Mouse (Mus musculus) megakaryocyte, embryonic 14.5 days (primary cell): ENCODE results near the gene Bend7. TPM values are rescaled to one million over a fixed set of nuclear protein-coding genes. Genes with fewer than 3 reads are reported as not detected.

ENCODE experiments used
- H3K27me3 ChIP-seq: replicated peaks from 2 replicates; pipeline ENCODE3; 2012; ENCODE audit warnings: inconsistent platforms
- H3K36me3 ChIP-seq: replicated peaks from 2 replicates; pipeline ENCODE3; 2012; ENCODE audit warnings: low read length, inconsistent platforms, mixed read lengths
- H3K4me1 ChIP-seq: 2 replicates; pipeline ENCODE4 v1.6.1; 2012; ENCODE audit warnings: inconsistent platforms
- H3K4me3 ChIP-seq: replicated peaks from 2 replicates; pipeline ENCODE3; 2012; ENCODE audit warnings: moderate library complexity, mild to moderate bottlenecking, inconsistent platforms
- H3K9me3 ChIP-seq: 2 replicates; pipeline ENCODE4 v1.6.1; 2012; ENCODE audit warnings: inconsistent platforms
- FLI1 ChIP-seq: IDR thresholded peaks from 2 replicates; pipeline ENCODE4 v1.6.1; 2012; ENCODE audit warnings: low read length, inconsistent platforms, mixed read lengths
- GATA1 ChIP-seq: IDR thresholded peaks from 3 replicates; pipeline ENCODE4 v1.6.1; 2012; ENCODE audit warnings: mixed read lengths, low read length, inconsistent platforms, borderline replicate concordance
- polyA plus RNA-seq: library from polyadenylated mRNA; stranded (reverse); fragments of >175 nt; gene quantifications from 2 replicates; pipeline ENCODE4 v1.2.3, GENCODE M21; 2012; ENCODE audit warnings: low replicate concordance; ENCODE audit not compliant: insufficient read depth

Gene Bend7
- polyA plus RNA-seq, 1 experiment = not detected

DNA sequence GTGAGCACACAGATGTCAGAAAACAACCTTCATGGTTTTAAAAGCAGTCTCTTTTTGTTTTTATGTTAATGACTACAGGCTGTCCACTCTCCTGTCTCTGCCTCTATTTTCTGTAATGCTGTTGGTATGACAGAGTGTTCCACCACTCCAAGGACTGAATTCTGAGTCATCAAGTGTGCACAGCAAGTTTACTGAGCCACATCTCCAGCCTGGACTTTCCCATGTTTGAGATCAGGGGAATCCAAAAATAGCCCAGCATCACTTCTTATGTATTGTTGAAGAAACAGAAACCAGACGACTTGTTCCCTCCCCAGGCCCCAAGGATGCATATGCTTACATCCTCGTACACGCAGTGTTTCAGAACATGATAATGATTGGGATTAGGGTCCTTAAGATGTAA is 102.6 kb downstream of the Bend7 start:
- no peak for TF ChIP-seq FLI1
- no peak for TF ChIP-seq GATA1
- Histone ChIP-seq H3K9me3 (peaks cover 9% of the 10 kb centered on the region), H3K4me3 (no peak overlapping the region), H3K36me3 (no peaks in the 10 kb centered on the region), H3K27me3 (peaks cover 5% of the 10 kb centered on the region), H3K4me1 (no peaks in the 10 kb centered on the region)

DNA sequence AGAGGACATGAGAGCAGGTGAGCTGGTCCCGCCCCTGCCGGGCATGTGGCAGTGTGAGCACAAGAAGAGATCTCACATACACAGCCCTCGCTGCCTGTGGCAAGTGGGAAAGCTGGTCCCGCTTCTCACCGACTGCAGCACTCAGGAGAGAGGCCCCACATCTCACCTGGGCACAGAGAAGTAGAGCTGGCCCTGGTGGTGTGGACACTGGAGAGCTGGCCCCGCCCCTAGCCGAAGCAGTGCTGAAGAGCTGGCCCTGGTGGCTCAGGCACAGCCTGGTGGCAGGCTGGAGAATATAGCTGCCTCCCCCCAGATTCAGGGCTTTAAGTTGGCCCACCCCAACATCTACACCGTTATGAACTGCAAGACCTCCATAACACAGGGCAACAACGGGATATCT is 106.4 kb downstream of the Bend7 start:
- H3K9me3 ChIP-seq = peaks cover 9% of the 10 kb centered on the region
- H3K4me3 ChIP-seq = no peak overlapping the region
- peaks cover 8% of the 10 kb centered on the region for H3K27me3 ChIP-seq
- TF ChIP-seq GATA1 (no peak), FLI1 (no peak)
- H3K4me1 ChIP-seq = no peaks in the 10 kb centered on the region
- H3K36me3 ChIP-seq = no peaks in the 10 kb centered on the region

DNA sequence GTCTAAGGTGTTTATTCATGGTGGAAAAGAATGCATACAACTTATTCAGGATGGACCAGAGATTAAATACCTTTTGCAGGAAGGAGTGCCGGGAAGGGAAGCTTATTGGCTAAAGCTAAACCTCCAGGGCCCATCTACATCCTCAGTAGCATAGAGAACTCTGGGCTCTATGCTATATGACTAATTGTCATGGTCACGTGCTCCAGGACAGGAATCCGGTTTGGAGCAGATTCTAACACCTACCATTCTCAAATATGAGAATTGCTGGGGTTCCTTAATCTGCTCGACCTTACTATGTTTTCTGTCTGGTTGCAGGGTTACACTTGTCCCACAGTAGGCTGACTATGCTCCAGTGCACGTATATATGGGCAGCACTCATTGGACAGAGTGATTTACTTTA is 110.4 kb downstream of the Bend7 start:
- Histone ChIP-seq H3K36me3 (no peaks in the 10 kb centered on the region), H3K9me3 (no peaks in the 10 kb centered on the region), H3K4me1 (no peaks in the 10 kb centered on the region), H3K27me3 (peaks cover 9% of the 10 kb centered on the region), H3K4me3 (no peak overlapping the region)
- no peak for TF ChIP-seq GATA1
- TF ChIP-seq FLI1 = no peak

DNA sequence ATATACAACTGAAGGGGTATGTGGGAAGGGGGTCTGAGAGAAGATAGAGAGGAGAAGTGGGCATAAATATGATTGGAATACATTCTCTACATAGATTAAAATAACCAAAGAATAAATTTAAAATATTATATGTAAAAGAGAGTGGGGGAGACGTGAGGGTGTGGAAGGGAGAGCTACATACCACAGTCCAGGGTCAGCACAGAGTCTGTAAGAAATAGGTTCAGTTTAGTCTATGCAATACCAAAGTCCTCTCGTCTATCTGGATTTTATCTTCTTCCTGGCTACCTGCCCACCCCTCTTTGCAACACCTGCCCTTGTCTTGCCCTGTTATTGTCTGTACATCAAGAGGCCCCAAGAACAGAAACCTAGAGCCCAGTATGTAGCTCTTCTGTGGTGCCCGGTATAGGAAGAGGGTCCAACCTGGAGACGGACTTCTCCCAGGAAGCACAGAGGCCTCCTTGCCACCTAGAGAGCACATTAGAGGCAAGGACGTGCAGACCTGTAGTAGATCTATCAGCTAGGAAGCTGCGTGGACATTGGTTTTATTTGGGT is 110.9 kb downstream of the Bend7 start:
- Histone ChIP-seq H3K4me3 (no peak overlapping the region), H3K27me3 (peaks cover 9% of the 10 kb centered on the region), H3K9me3 (no peaks in the 10 kb centered on the region), H3K4me1 (no peaks in the 10 kb centered on the region), H3K36me3 (no peaks in the 10 kb centered on the region)
- no peak for TF ChIP-seq FLI1
- no peak for TF ChIP-seq GATA1

DNA sequence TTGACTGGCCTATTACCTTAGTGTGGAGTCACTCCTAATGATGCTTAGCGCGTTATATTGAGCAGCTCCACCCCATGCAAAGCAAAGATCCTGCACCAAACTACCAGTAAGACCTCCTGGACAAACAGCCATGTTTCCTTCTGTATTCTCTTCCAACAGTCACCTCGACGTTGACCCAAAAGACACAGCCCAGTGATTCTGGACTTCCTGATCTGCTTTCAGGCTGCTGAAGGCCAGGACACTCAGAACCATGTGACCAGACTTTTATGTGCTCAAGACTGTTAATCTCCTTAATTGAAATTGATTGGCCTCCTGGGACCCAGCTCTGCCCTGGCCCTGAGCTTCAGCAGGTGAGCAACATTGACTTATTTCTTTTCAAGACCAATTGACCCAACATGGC is 111.4 kb downstream of the Bend7 start:
- no peaks in the 10 kb centered on the region for H3K36me3 ChIP-seq
- no peaks in the 10 kb centered on the region for H3K4me1 ChIP-seq
- TF ChIP-seq FLI1 (no peak), GATA1 (no peak)
- no peak overlapping the region for H3K4me3 ChIP-seq
- no peaks in the 10 kb centered on the region for H3K9me3 ChIP-seq
- H3K27me3 ChIP-seq = peaks cover 8% of the 10 kb centered on the region

DNA sequence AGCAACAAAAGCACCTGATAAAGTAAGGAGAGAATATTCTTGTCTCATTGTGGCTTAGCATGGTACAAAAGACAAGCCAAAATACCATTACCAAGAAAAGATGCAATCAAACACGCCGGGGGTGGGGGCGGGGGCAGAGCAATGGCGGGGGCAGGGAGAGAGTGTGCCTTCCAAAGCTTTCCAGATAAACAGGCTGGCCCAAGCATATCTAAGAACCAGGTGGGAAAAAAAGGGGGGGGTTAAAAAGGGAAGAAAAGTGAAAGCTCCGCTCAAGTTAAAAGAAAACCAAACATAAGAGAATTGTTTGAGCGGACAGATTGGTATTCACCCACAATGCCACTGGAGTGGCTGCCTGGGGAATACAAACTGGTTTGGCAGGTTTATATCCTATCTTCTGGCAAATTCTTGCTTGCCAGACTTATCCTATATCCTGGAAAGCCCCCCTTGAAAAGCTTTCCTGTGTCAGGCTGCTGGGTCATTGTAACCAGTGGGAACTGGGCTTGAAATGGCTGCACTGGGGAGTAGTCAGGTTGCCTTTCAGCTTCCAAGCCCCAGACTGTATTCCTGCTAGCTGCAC is 111.9 kb downstream of the Bend7 start:
- Histone ChIP-seq H3K4me1 (no peaks in the 10 kb centered on the region), H3K36me3 (no peaks in the 10 kb centered on the region), H3K9me3 (no peaks in the 10 kb centered on the region), H3K27me3 (peaks cover 6% of the 10 kb centered on the region), H3K4me3 (no peak overlapping the region)
- TF ChIP-seq GATA1 = no peak
- TF ChIP-seq FLI1 = no peak

DNA sequence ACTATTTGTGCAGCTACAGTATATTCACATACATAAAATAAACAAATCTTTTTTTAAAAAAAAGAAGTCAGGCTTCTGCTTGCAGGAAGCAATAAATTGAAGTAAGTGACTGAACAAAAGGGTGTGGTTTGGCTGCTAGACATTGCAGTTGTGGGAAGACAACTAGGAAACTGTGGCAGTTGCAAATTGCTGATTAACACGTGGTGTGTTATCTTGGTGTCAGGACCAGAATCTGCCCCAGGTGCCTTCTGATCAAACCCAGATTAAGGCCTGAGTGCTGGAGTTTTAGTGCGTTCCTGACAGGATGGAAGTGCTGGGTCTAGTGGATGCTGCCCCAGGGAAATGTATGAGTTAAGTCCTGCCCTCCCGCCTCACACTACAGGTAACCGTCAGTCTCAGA is 113.9 kb downstream of the Bend7 start:
- Histone ChIP-seq H3K36me3 (no peaks in the 10 kb centered on the region), H3K4me1 (no peaks in the 10 kb centered on the region), H3K27me3 (peaks cover 6% of the 10 kb centered on the region), H3K9me3 (no peaks in the 10 kb centered on the region), H3K4me3 (no peak overlapping the region)
- TF ChIP-seq FLI1 = no peak
- TF ChIP-seq GATA1 = no peak

DNA sequence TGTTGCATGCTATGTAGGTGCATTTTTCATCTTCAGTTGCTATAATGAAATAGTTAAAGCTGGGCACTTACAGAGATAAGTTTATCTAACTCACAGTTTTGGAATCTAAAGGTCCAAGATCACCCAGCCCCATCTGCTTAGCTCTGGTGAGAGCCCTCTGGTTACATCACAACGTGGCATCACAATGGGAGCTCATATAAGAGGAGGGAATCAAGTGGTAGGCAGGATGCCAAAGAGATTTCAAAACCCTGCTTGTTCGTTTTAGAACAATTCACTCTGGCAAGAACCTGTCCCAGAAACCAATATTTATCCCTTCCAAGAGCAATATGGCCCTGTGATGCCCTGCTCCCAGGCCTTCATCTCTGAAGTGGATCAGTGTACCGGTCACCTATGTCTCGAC is 114.5 kb downstream of the Bend7 start:
- Histone ChIP-seq H3K36me3 (no peaks in the 10 kb centered on the region), H3K9me3 (peaks cover 4% of the 10 kb centered on the region; the same call in 1 of the 2 replicates), H3K4me3 (no peak overlapping the region), H3K4me1 (no peaks in the 10 kb centered on the region), H3K27me3 (peaks cover 4% of the 10 kb centered on the region)
- TF ChIP-seq GATA1 (no peak), FLI1 (no peak)

DNA sequence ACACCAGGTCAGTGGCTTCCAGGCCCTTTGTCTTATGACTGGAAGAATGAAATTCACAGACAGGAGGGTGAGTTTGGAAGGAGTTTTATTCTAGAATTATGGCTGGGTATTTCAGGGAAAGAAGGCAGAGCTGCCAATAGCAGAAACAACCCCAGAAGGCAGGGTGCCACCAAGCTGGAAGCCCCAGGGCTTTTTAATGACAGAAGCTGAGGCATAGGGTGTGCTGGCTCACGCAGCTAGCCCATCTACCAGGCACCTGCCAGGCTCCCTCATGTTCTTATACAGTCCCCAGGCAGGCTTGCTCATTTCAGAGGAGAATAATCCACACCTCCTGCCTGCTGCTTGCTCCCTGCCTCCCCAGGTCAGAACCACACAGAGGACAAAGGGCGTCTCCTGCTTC is 131.8 kb downstream of the Bend7 start:
- H3K9me3 ChIP-seq = peaks cover 4% of the 10 kb centered on the region; the same call in 1 of the 2 replicates
- TF ChIP-seq GATA1 (no peak), FLI1 (no peak)
- H3K36me3 ChIP-seq = no peaks in the 10 kb centered on the region

More for the DNA sequence above, 131.8 kb downstream of the Bend7 start:
- Histone ChIP-seq H3K4me3 (no peak overlapping the region), H3K27me3 (peaks cover 5% of the 10 kb centered on the region), H3K4me1 (no peaks in the 10 kb centered on the region)

Other genes with a start within 250 kb of the Bend7 start
- 4.1 TPM in 1 of 2 replicates, not detected in the other for gene Prpf18, start 65.7 kb upstream of the Bend7 start, polyA plus RNA-seq
- 0.61 and 2.5 TPM in 2 replicates for gene Sephs1, start 163.7 kb downstream of the Bend7 start, polyA plus RNA-seq
- gene Phyh, start 201.2 kb downstream of the Bend7 start, polyA plus RNA-seq = 3.0 TPM in 1 of 2 replicates, not detected in the other